Mouse (Mus musculus) bone marrow macrophage, adult 2 months (primary cell): ENCODE results near the gene Rnf40.

ENCODE experiments used
- CTCF ChIP-seq: IDR thresholded peaks from 2 replicates; pipeline ENCODE4 v1.5.1; 2012; ENCODE audit warnings: low read depth, mild to moderate bottlenecking, low read length, moderate library complexity
- POLR2A ChIP-seq: IDR thresholded peaks from 2 replicates; pipeline ENCODE4 v1.6.1; 2012; ENCODE audit warnings: mild to moderate bottlenecking, low read depth, low read length, borderline replicate concordance

DNA sequence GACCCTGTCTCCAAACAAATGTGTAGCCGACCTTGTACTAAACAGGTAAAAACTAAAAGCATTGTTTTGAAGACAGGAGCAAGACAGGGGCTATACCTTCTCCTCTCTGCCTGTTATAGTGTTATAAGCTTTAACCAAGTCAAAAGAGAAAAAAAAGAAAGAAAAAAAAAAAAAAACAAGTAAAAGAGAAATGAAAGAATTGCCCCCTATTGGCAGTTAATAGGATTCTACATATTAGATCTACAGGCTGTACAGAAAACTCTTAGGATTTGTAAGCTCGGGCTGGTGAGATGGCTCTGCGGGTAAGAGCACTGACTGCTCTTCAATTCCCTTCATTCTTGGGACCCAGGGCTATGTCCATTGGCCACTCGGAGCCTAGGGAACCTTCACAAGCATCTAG is 53.7 kb downstream of the Rnf40 start:
- TF ChIP-seq CTCF: no peak
- TF ChIP-seq POLR2A: no peak
